Mouse (Mus musculus) MEL (cell line): Measurements from ENCODE around the gene Ccdc61. TPM values are rescaled to one million over a fixed set of nuclear protein-coding genes. Genes with fewer than 3 reads are reported as not detected.
A peak's percentile ranks its signal among the peaks of the same experiment; 100 is the strongest.

Experiments used
- DNase-seq: peaks from one replicate; pipeline ENCODE4 v3.0.0; 2011; ENCODE audit warnings: low read depth, low spot score
- H3K27ac ChIP-seq: 2 replicates; pipeline ENCODE4 v1.5.1; 2012; ENCODE audit warnings: low read depth, mild to moderate bottlenecking, control low read depth, low read length, moderate library complexity; ENCODE audit not compliant: control insufficient read depth
- H3K27me3 ChIP-seq, 2 experiments: fragments of 150-350 bp in 1 of 2; sonication (generic) in 1 of 2; 2 replicates each; pipeline ENCODE4 v1.6.1; 2012; ENCODE audit warnings: low read length in 2 of 2, mild to moderate bottlenecking in 2 of 2, improper control_type of control experiment in 1 of 2, moderate library complexity in 1 of 2; ENCODE audit not compliant: insufficient read depth in 2 of 2, control insufficient read depth in 1 of 2
- H3K36me3 ChIP-seq, 2 experiments: 2 replicates each; pipeline ENCODE4 v1.6.1; 2012 to 2014; ENCODE audit warnings: low read length in 2 of 2, improper control_type of control experiment in 1 of 2, inconsistent platforms in 1 of 2, mild to moderate bottlenecking in 1 of 2; ENCODE audit not compliant: insufficient read depth in 2 of 2, control insufficient read depth in 1 of 2
- H3K4me1 ChIP-seq, 2 experiments: fragments of 150-350 bp in 1 of 2; sonication (generic) in 1 of 2; 2 replicates each; pipeline ENCODE4 v1.6.1; 2012; ENCODE audit warnings: low read length in 2 of 2, improper control_type of control experiment in 1 of 2, mild to moderate bottlenecking in 1 of 2; ENCODE audit not compliant: insufficient read depth in 2 of 2, control insufficient read depth in 1 of 2
- H3K4me3 ChIP-seq, 2 experiments: fragments of 150-350 bp in 1 of 2; sonication (generic) in 1 of 2; 2 replicates each; pipeline ENCODE4 v1.5.1; 2012; ENCODE audit warnings: low read depth in 2 of 2, low read length in 2 of 2, mild to moderate bottlenecking in 2 of 2, moderate library complexity in 2 of 2, control low read depth in 1 of 2, improper control_type of control experiment in 1 of 2; ENCODE audit not compliant: control insufficient read depth in 1 of 2, insufficient read depth in 1 of 2
- H3K79me2 ChIP-seq: 2 replicates; pipeline ENCODE4 v1.6.1; 2012; ENCODE audit warnings: mild to moderate bottlenecking, low read length, moderate library complexity; ENCODE audit not compliant: control insufficient read depth, poor library complexity, insufficient read depth
- H3K9ac ChIP-seq: 2 replicates; pipeline ENCODE4 v1.6.1; 2012; ENCODE audit warnings: low read depth, mild to moderate bottlenecking, control low read depth, low read length, moderate library complexity; ENCODE audit not compliant: control insufficient read depth, poor library complexity, severe bottlenecking
- H3K9me3 ChIP-seq: fragments of 150-350 bp; sonication (generic); replicated peaks from 2 replicates; pipeline ENCODE4 v1.6.1; 2012; ENCODE audit warnings: mild to moderate bottlenecking, low read length, improper control_type of control experiment, moderate library complexity; ENCODE audit not compliant: insufficient read depth
- BHLHE40 ChIP-seq: IDR thresholded peaks from 2 replicates; pipeline ENCODE4 v1.6.1; 2012; ENCODE audit warnings: low read depth, mild to moderate bottlenecking, inconsistent platforms, low read length, improper control_type of control experiment, borderline replicate concordance
- CHD1 ChIP-seq: IDR thresholded peaks from 2 replicates; pipeline ENCODE4 v1.6.1; 2012; ENCODE audit warnings: low read depth, mild to moderate bottlenecking, inconsistent platforms, low read length, improper control_type of control experiment
- CHD2 ChIP-seq: IDR thresholded peaks from 2 replicates; pipeline ENCODE4 v1.6.1; 2011; ENCODE audit warnings: low read length, improper control_type of control experiment
- CTCF ChIP-seq, 3 experiments: IDR thresholded peaks in 2 of 3; conservative IDR thresholded peaks in 1 of 3; 2 replicates each; pipeline ENCODE4 v1.5.1; 2011 to 2012; ENCODE audit warnings: low read length in 3 of 3, low read depth in 2 of 3, mild to moderate bottlenecking in 2 of 3, improper control_type of control experiment in 1 of 3, inconsistent platforms in 1 of 3, mixed read lengths in 1 of 3, moderate library complexity in 1 of 3; ENCODE audit not compliant: control insufficient read depth in 1 of 3, insufficient read depth in 1 of 3, poor library complexity in 1 of 3, severe bottlenecking in 1 of 3
- E2F4 ChIP-seq: IDR thresholded peaks from 2 replicates; pipeline ENCODE4 v1.6.1; 2011; ENCODE audit warnings: low read depth, low read length, improper control_type of control experiment, borderline replicate concordance
- ELF1 ChIP-seq: IDR thresholded peaks from 2 replicates; pipeline ENCODE4 v1.6.1; 2014; ENCODE audit warnings: low read depth, mild to moderate bottlenecking, inconsistent platforms, low read length, improper control_type of control experiment, moderate library complexity
- EP300 ChIP-seq, 2 experiments: IDR thresholded peaks; 2 replicates each; pipeline ENCODE4 v1.6.1; 2011; ENCODE audit warnings: improper control_type of control experiment in 2 of 2, low read length in 2 of 2, low read depth in 1 of 2, mild to moderate bottlenecking in 1 of 2
- ETS1 ChIP-seq: IDR thresholded peaks from 2 replicates; pipeline ENCODE4 v1.6.1; 2012; ENCODE audit warnings: low read depth, mild to moderate bottlenecking, inconsistent platforms, low read length, improper control_type of control experiment, moderate library complexity
- GABPA ChIP-seq: IDR thresholded peaks from 2 replicates; pipeline ENCODE4 v1.6.1; 2012; ENCODE audit warnings: low read depth, mild to moderate bottlenecking, inconsistent platforms, low read length, improper control_type of control experiment, moderate library complexity
- HCFC1 ChIP-seq: IDR thresholded peaks from 2 replicates; pipeline ENCODE4 v1.6.1; 2012; ENCODE audit warnings: low read depth, mild to moderate bottlenecking, inconsistent platforms, low read length, improper control_type of control experiment, moderate library complexity
- JUND ChIP-seq: IDR thresholded peaks from 2 replicates; pipeline ENCODE4 v1.6.1; 2011; ENCODE audit warnings: low read depth, mild to moderate bottlenecking, improper control_type of control experiment, low read length
- KAT2A ChIP-seq: conservative IDR thresholded peaks from 2 replicates; pipeline ENCODE4 v1.6.1; 2012; ENCODE audit warnings: low read depth, low read length, improper control_type of control experiment, inconsistent platforms
- MAFK ChIP-seq: IDR thresholded peaks from 2 replicates; pipeline ENCODE4 v1.6.1; 2011; ENCODE audit warnings: low read depth, mild to moderate bottlenecking, low read length, improper control_type of control experiment, borderline replicate concordance
- MAX ChIP-seq: IDR thresholded peaks from 2 replicates; pipeline ENCODE4 v1.6.1; 2011; ENCODE audit warnings: low read length, improper control_type of control experiment
- MAZ ChIP-seq: IDR thresholded peaks from 2 replicates; pipeline ENCODE4 v1.6.1; 2012; ENCODE audit warnings: low read depth, mild to moderate bottlenecking, inconsistent platforms, low read length, improper control_type of control experiment
- MEF2A ChIP-seq: IDR thresholded peaks from 2 replicates; pipeline ENCODE4 v1.6.1; 2014; ENCODE audit warnings: low read depth, mild to moderate bottlenecking, inconsistent platforms, low read length, improper control_type of control experiment; ENCODE audit not compliant: poor library complexity, insufficient replicate concordance, severe bottlenecking; ENCODE audit errors: extremely low read depth
- MXI1 ChIP-seq: IDR thresholded peaks from 2 replicates; pipeline ENCODE4 v1.6.1; 2011; ENCODE audit warnings: mild to moderate bottlenecking, low read depth, low read length, improper control_type of control experiment
- MYB ChIP-seq: IDR thresholded peaks from 2 replicates; pipeline ENCODE4 v1.6.1; 2011; ENCODE audit warnings: mild to moderate bottlenecking, low read depth, low read length, improper control_type of control experiment
- MYC ChIP-seq: IDR thresholded peaks from 2 replicates; pipeline ENCODE4 v1.6.1; 2011; ENCODE audit warnings: low read depth, mild to moderate bottlenecking, low read length, improper control_type of control experiment, moderate library complexity
- NELFE ChIP-seq: IDR thresholded peaks from 2 replicates; pipeline ENCODE4 v1.6.1; 2011; ENCODE audit warnings: low read depth, low read length, improper control_type of control experiment
- NRF1 ChIP-seq: IDR thresholded peaks from 2 replicates; pipeline ENCODE4 v1.6.1; 2014; ENCODE audit warnings: low read depth, mild to moderate bottlenecking, inconsistent platforms, low read length, improper control_type of control experiment, moderate library complexity; ENCODE audit not compliant: poor library complexity, insufficient read depth, severe bottlenecking
- POLR2A ChIP-seq, 2 experiments: IDR thresholded peaks; 2 replicates each; pipeline ENCODE4 v1.6.1; 2011 to 2012; ENCODE audit warnings: low read length in 2 of 2, mild to moderate bottlenecking in 2 of 2, control low read depth in 1 of 2, improper control_type of control experiment in 1 of 2, low read depth in 1 of 2, moderate library complexity in 1 of 2; ENCODE audit not compliant: control insufficient read depth in 1 of 2, insufficient read depth in 1 of 2, poor library complexity in 1 of 2
- POLR2AphosphoS2 ChIP-seq: IDR thresholded peaks from 2 replicates; pipeline ENCODE4 v1.6.1; 2011; ENCODE audit warnings: low read length, improper control_type of control experiment
- POLR2AphosphoS5 ChIP-seq: IDR thresholded peaks from 2 replicates; pipeline ENCODE4 v1.6.1; 2012; ENCODE audit warnings: low read depth, borderline replicate concordance, mild to moderate bottlenecking, inconsistent platforms, low read length, moderate library complexity, mixed read lengths
- RAD21 ChIP-seq: IDR thresholded peaks from 2 replicates; pipeline ENCODE4 v1.6.1; 2011; ENCODE audit warnings: mild to moderate bottlenecking, low read depth, low read length, improper control_type of control experiment
- RCOR1 ChIP-seq: IDR thresholded peaks from 2 replicates; pipeline ENCODE4 v1.6.1; 2012; ENCODE audit warnings: low read depth, mild to moderate bottlenecking, inconsistent platforms, low read length, improper control_type of control experiment
- SIN3A ChIP-seq: IDR thresholded peaks from 2 replicates; pipeline ENCODE4 v1.6.1; 2012; ENCODE audit warnings: low read length, improper control_type of control experiment, inconsistent platforms
- SMC3 ChIP-seq: IDR thresholded peaks from 2 replicates; pipeline ENCODE4 v1.6.1; 2011; ENCODE audit warnings: low read depth, low read length, improper control_type of control experiment
- TAL1 ChIP-seq: IDR thresholded peaks from 2 replicates; pipeline ENCODE4 v1.6.1; 2012; ENCODE audit warnings: mild to moderate bottlenecking, inconsistent platforms, low read length, moderate library complexity, mixed read lengths
- TBP ChIP-seq: IDR thresholded peaks from 2 replicates; pipeline ENCODE4 v1.8.0; 2011; ENCODE audit warnings: low read depth, low read length, improper control_type of control experiment
- TCF12 ChIP-seq: IDR thresholded peaks from 2 replicates; pipeline ENCODE4 v1.6.1; 2014; ENCODE audit warnings: low read depth, mild to moderate bottlenecking, inconsistent platforms, low read length, improper control_type of control experiment, moderate library complexity
- UBTF ChIP-seq: IDR thresholded peaks from 2 replicates; pipeline ENCODE4 v1.6.1; 2012; ENCODE audit warnings: low read depth, mild to moderate bottlenecking, inconsistent platforms, low read length, improper control_type of control experiment, moderate library complexity, borderline replicate concordance; ENCODE audit not compliant: insufficient read depth
- USF1 ChIP-seq: IDR thresholded peaks from 2 replicates; pipeline ENCODE4 v1.6.1; 2014; ENCODE audit warnings: low read depth, mild to moderate bottlenecking, inconsistent platforms, low read length, improper control_type of control experiment, moderate library complexity
- ZC3H11A ChIP-seq: IDR thresholded peaks from 2 replicates; pipeline ENCODE4 v1.6.1; 2012; ENCODE audit warnings: low read depth, mild to moderate bottlenecking, inconsistent platforms, low read length, improper control_type of control experiment
- ZKSCAN1 ChIP-seq: IDR thresholded peaks from 2 replicates; pipeline ENCODE4 v1.6.1; 2012; ENCODE audit warnings: low read depth, mild to moderate bottlenecking, inconsistent platforms, low read length, improper control_type of control experiment, moderate library complexity
- ZMIZ1 ChIP-seq: IDR thresholded peaks from 2 replicates; pipeline ENCODE4 v1.6.1; 2012; ENCODE audit warnings: low read depth, mild to moderate bottlenecking, inconsistent platforms, low read length, improper control_type of control experiment, moderate library complexity
- polyA plus RNA-seq, 2 experiments: library from polyadenylated mRNA; stranded (reverse) in 1 of 2; unstranded in 1 of 2; fragments of >175 nt in 1 of 2; fragments of >200 nt in 1 of 2; gene quantifications; 2 replicates each; pipeline versions ENCODE4 v1.2.1 to v1.2.4; 2012; ENCODE audit warnings: low replicate concordance in 2 of 2, low read depth in 1 of 2; ENCODE audit not compliant: insufficient read length in 2 of 2, insufficient read depth in 1 of 2, missing spikeins in 1 of 2
- total RNA-seq: library from RNA; depleted of rRNA; stranded (reverse); fragments of 300-350 nt; gene quantifications from 2 replicates; pipeline ENCODE4 v1.2.3, GENCODE M21; 2012; rRNA removed

Ccdc61 gene
- total RNA-seq = 19.7 TPM in 2 replicates
- 10 to 100 TPM in 1 of 2 experiments, not detected in 1; 69.8 TPM for polyA plus RNA-seq

DNA sequence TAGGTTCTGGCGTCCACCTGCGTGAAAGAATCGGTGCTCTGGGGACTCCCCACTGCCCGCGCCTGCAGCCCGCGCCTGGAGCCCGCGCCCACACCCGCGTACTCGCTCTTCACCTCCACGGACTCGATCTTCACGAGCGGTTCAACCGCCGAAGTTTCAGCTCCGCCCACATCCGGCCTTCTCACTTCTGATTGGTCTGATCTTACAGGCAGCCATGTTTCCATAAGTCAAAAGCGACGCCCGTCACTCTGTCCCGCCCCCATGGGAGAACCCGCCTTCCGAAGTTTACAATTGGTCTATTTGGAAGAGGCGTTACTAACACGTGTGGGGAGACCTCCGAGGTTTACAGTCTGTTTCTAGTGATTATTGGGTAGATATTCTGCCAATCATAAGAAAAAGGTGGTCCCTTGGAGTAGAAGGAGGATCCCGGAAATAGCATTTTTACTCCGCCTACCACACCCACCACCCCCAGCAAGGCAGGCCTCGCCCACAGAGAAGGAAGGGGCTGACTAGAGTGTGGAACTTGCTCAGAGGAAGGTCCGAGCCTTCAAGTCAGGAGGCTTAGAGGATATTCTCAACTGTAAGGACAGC lies at the start of gene Ccdc61:
TSS of gene Ccdc61 (minus strand) at position 175 of the 591 bp plus-strand sequence.
- Histone ChIP-seq H3K79me2 (peaks cover 16% of the 10 kb centered on the region), H3K27ac (peak within 1 kb of the TSS; percentile 36), H3K36me3 (peaks cover 0 to 5% of the 10 kb centered on the region in 2 experiments; a peak in 2 of 4 replicates), H3K27me3 (no peaks in the 10 kb centered on the region), H3K9me3 (no peaks in the 10 kb centered on the region), H3K9ac (peak within 1 kb of the TSS; percentile 72), H3K4me3 (peak within 1 kb of the TSS; percentile 64 to 97), H3K4me1 (peaks cover 0 to 13% of the 10 kb centered on the region in 2 experiments; a peak in 3 of 4 replicates)
- peak; percentile 99 for DNase-seq
- TF ChIP-seq CHD1 = no peak
- TF ChIP-seq RCOR1 = no peak
- peak; percentile 47; the same call in 1 of the 2 replicates for TF ChIP-seq TCF12
- no peak for TF ChIP-seq SMC3
- no peak for TF ChIP-seq ZC3H11A
- TF ChIP-seq KAT2A = peak; percentile 60; the same call in 1 of the 2 replicates
- TF ChIP-seq JUND = no peak; the same call in 1 of the 2 replicates
- TF ChIP-seq ZKSCAN1 = no peak
- TF ChIP-seq TBP = peak; percentile 67
- peak; percentile 79 for TF ChIP-seq SIN3A
- TF ChIP-seq E2F4 = peak; percentile 68; the same call in 1 of the 2 replicates
- peak; percentile 78 for TF ChIP-seq MAZ
- TF ChIP-seq MYC = peak; percentile 74
- 0 out of 2 replicates have a peak, but pooled peaks have one; percentile 12 for TF ChIP-seq ETS1
- TF ChIP-seq ELF1 = peak; percentile 96
- TF ChIP-seq USF1 = peak; percentile 93
- peak; percentile 85 for TF ChIP-seq NELFE
- TF ChIP-seq CTCF (IDR thresholded peaks at IDR 0.05 in 2 of 3, conservative IDR thresholded peaks at IDR 0.05 in 1 of 3; ENCODE audit: control insufficient read depth in 1 of 3, insufficient read depth in 1 of 3, low read depth in 2 of 3, low read length in 3 of 3, poor library complexity in 1 of 3, severe bottlenecking in 1 of 3) = no peak
- peak; percentile 83 for TF ChIP-seq HCFC1
- TF ChIP-seq NRF1 = 0 out of 2 replicates have a peak, but pooled peaks have one; percentile 26
- peak; percentile 89 for TF ChIP-seq CHD2
- TF ChIP-seq TAL1 = no peak
- TF ChIP-seq BHLHE40 = no peak
- TF ChIP-seq EP300 (IDR thresholded peaks at IDR 0.05; ENCODE audit: low read depth in 1 of 2, low read length in 2 of 2) = peak in 1 of 2 experiments; percentile 25; a peak in 1 of 4 replicates
- TF ChIP-seq POLR2A (IDR thresholded peaks at IDR 0.05; ENCODE audit: control insufficient read depth in 1 of 2, insufficient read depth in 1 of 2, low read depth in 1 of 2, low read length in 2 of 2, poor library complexity in 1 of 2) = peak; percentile 70 to 90; a peak in 3 of 4 replicates
- no peak for TF ChIP-seq POLR2AphosphoS5
- peak; percentile 77; the same call in 1 of the 2 replicates for TF ChIP-seq POLR2AphosphoS2
- TF ChIP-seq UBTF = no peak
- TF ChIP-seq RAD21 = no peak
- no peak for TF ChIP-seq MEF2A
- TF ChIP-seq ZMIZ1 = peak; percentile 85
- TF ChIP-seq MYB = peak; percentile 98
- TF ChIP-seq MAFK = no peak
- TF ChIP-seq MAX = peak; percentile 96
- TF ChIP-seq MXI1 = peak; percentile 89
- no peak for TF ChIP-seq GABPA
